Mouse (Mus musculus): ENCODE data around the gene Fstl3. TPM values are rescaled to one million over a fixed set of nuclear protein-coding genes. Genes with fewer than 3 reads are reported as not detected.

The Fstl3 gene
- polyA plus RNA-seq, 1 experiment from 2014 or later = 3.0 TPM

- WGBS = 96% methylated on average over 3 of the region's 3 CpGs
- no peak overlapping the region for H3K4me3 ChIP-seq (replicated peaks)
- no peak for ATAC-seq (ENCODE audit: insufficient number of reproducible peaks, insufficient read depth, low FRiP score, low TSS enrichment, low read depth)
- no peak overlapping the region for H3K27ac ChIP-seq
- H3K9ac ChIP-seq (replicated peaks) = no peak overlapping the region
- H3K4me2 ChIP-seq = no peak overlapping the region
- H3K4me1 ChIP-seq (replicated peaks) = peaks cover 23% of the 10 kb centered on the region
- no peaks in the 10 kb centered on the region for H3K27me3 ChIP-seq
- H3K36me3 ChIP-seq = peaks cover 54% of the 10 kb centered on the region
- H3K9me3 ChIP-seq = no peaks in the 10 kb centered on the region
Observed at GRCm38 (mm10) chr10:79762875-79763274, 14.2 kb upstream of the Fstl3 start.

GRCm38 (mm10) chr10:79764234-79764633 is 12.8 kb upstream of the Fstl3 start:
- Histone ChIP-seq H3K4me2 (no peak overlapping the region), H3K27me3 (no peaks in the 10 kb centered on the region), H3K36me3 (peaks cover 40% of the 10 kb centered on the region), H3K27ac (no peak overlapping the region), H3K9ac (replicated peaks) (peak overlapping the region; percentile 13; the same call in 1 of the 2 replicates), H3K4me3 (replicated peaks) (no peak overlapping the region), H3K4me1 (replicated peaks) (peaks cover 27% of the 10 kb centered on the region), H3K9me3 (no peaks in the 10 kb centered on the region)
- ATAC-seq (ENCODE audit: insufficient number of reproducible peaks, insufficient read depth, low FRiP score, low TSS enrichment, low read depth) = no peak
- WGBS = 78% methylated on average over 7 of the region's 7 CpGs

GRCm38 (mm10) chr10:79765228-79765745 is 11.8 kb upstream of the Fstl3 start:
- Histone ChIP-seq H3K27me3 (no peaks in the 10 kb centered on the region), H3K4me3 (replicated peaks) (peak overlapping the region; percentile 92), H3K9me3 (no peaks in the 10 kb centered on the region), H3K4me1 (replicated peaks) (peaks cover 27% of the 10 kb centered on the region), H3K4me2 (peak overlapping the region; percentile 78), H3K9ac (replicated peaks) (peak overlapping the region; percentile 91), H3K27ac (no peak overlapping the region), H3K36me3 (peaks cover 31% of the 10 kb centered on the region)
- WGBS = 74% methylated on average over 2 of the region's 2 CpGs
- ATAC-seq (ENCODE audit: insufficient number of reproducible peaks, insufficient read depth, low FRiP score, low TSS enrichment, low read depth) = no peak

- Histone ChIP-seq H3K27ac (peak overlapping the region; percentile 93), H3K27me3 (no peaks in the 10 kb centered on the region), H3K36me3 (peaks cover 23% of the 10 kb centered on the region), H3K4me3 (replicated peaks) (peak overlapping the region; percentile 92), H3K4me2 (peak overlapping the region; percentile 78), H3K9ac (replicated peaks) (peak overlapping the region; percentile 91), H3K4me1 (replicated peaks) (peaks cover 27% of the 10 kb centered on the region), H3K9me3 (no peaks in the 10 kb centered on the region)
- ATAC-seq (ENCODE audit: insufficient number of reproducible peaks, insufficient read depth, low FRiP score, low TSS enrichment, low read depth) = no peak
- 7% methylated on average over 16 of the region's 16 CpGs for WGBS
Observed at GRCm38 (mm10) chr10:79766001-79766507, 11.0 kb upstream of the Fstl3 start.

- peak; percentile 89 for ATAC-seq (ENCODE audit: insufficient number of reproducible peaks, insufficient read depth, low FRiP score, low TSS enrichment, low read depth)
- H3K27me3 ChIP-seq = no peaks in the 10 kb centered on the region
- peak within 1 kb of the TSS; percentile 78 for H3K4me2 ChIP-seq
- H3K36me3 ChIP-seq = peaks cover 17% of the 10 kb centered on the region
- under 1% methylated on average over 101 of the region's 101 CpGs for WGBS
- H3K9ac ChIP-seq (replicated peaks) = peak within 1 kb of the TSS; percentile 91
- no peaks in the 10 kb centered on the region for H3K9me3 ChIP-seq
- peak within 1 kb of the TSS; percentile 92 for H3K4me3 ChIP-seq (replicated peaks)
- H3K4me1 ChIP-seq (replicated peaks) = peaks cover 27% of the 10 kb centered on the region
- peak within 1 kb of the TSS; percentile 93 for H3K27ac ChIP-seq
Observed at GRCm38 (mm10) chr10:79766508-79767325, 10.4 kb upstream of the Fstl3 start, which contains the start of gene Rnf126. Rnf126 (minus strand) TSS chr10:79766952.

- 13% methylated on average over 40 of the region's 40 CpGs for WGBS
- Histone ChIP-seq H3K27me3 (no peaks in the 10 kb centered on the region), H3K9me3 (peaks cover 5% of the 10 kb centered on the region), H3K27ac (peak overlapping the region; percentile 93), H3K4me2 (peak overlapping the region; percentile 78), H3K36me3 (peaks cover 8% of the 10 kb centered on the region), H3K9ac (replicated peaks) (no peak overlapping the region), H3K4me1 (replicated peaks) (peaks cover 27% of the 10 kb centered on the region), H3K4me3 (replicated peaks) (peak overlapping the region; percentile 92)
- ATAC-seq (ENCODE audit: insufficient number of reproducible peaks, insufficient read depth, low FRiP score, low TSS enrichment, low read depth) = peak; percentile 81
Observed at GRCm38 (mm10) chr10:79767372-79768244, 9.5 kb upstream of the Fstl3 start.

GRCm38 (mm10) chr10:79768400-79768799 is 8.7 kb upstream of the Fstl3 start:
- no peaks in the 10 kb centered on the region for H3K27me3 ChIP-seq
- no peak overlapping the region for H3K4me3 ChIP-seq (replicated peaks)
- H3K36me3 ChIP-seq = no peaks in the 10 kb centered on the region
- no peak overlapping the region for H3K27ac ChIP-seq
- no peak for ATAC-seq (ENCODE audit: insufficient number of reproducible peaks, insufficient read depth, low FRiP score, low TSS enrichment, low read depth)
- peaks cover 27% of the 10 kb centered on the region for H3K4me1 ChIP-seq (replicated peaks)
- H3K9ac ChIP-seq (replicated peaks) = no peak overlapping the region
- 0% methylated on average over 5 of the region's 5 CpGs for WGBS
- H3K4me2 ChIP-seq = no peak overlapping the region
- H3K9me3 ChIP-seq = peaks cover 7% of the 10 kb centered on the region

GRCm38 (mm10) chr10:79769329-79769728 is 7.7 kb upstream of the Fstl3 start:
- Histone ChIP-seq H3K4me1 (replicated peaks) (peaks cover 23% of the 10 kb centered on the region), H3K4me3 (replicated peaks) (no peak overlapping the region), H3K27ac (no peak overlapping the region), H3K36me3 (no peaks in the 10 kb centered on the region), H3K9ac (replicated peaks) (no peak overlapping the region), H3K9me3 (peaks cover 7% of the 10 kb centered on the region), H3K4me2 (no peak overlapping the region), H3K27me3 (no peaks in the 10 kb centered on the region)
- 38% methylated on average over 4 of the region's 4 CpGs for WGBS
- no peak for ATAC-seq (ENCODE audit: insufficient number of reproducible peaks, insufficient read depth, low FRiP score, low TSS enrichment, low read depth)

- Histone ChIP-seq H3K4me1 (replicated peaks) (peaks cover 13% of the 10 kb centered on the region), H3K9me3 (peaks cover 13% of the 10 kb centered on the region), H3K9ac (replicated peaks) (no peak overlapping the region), H3K4me3 (replicated peaks) (no peak overlapping the region), H3K27me3 (peaks cover 9% of the 10 kb centered on the region), H3K36me3 (no peaks in the 10 kb centered on the region), H3K4me2 (no peak overlapping the region), H3K27ac (no peak overlapping the region)
- WGBS = 80% methylated on average over 3 of the region's 3 CpGs
- ATAC-seq (ENCODE audit: insufficient number of reproducible peaks, insufficient read depth, low FRiP score, low TSS enrichment, low read depth) = no peak
Observed at GRCm38 (mm10) chr10:79772320-79772719, 4.8 kb upstream of the Fstl3 start.

GRCm38 (mm10) chr10:79773208-79773607 is 3.9 kb upstream of the Fstl3 start:
- H3K4me3 ChIP-seq (replicated peaks) = no peak overlapping the region
- H3K4me1 ChIP-seq (replicated peaks) = peaks cover 17% of the 10 kb centered on the region
- H3K27me3 ChIP-seq = peaks cover 17% of the 10 kb centered on the region
- 91% methylated on average over 2 of the region's 2 CpGs for WGBS
- peaks cover 13% of the 10 kb centered on the region for H3K9me3 ChIP-seq
- H3K9ac ChIP-seq (replicated peaks) = no peak overlapping the region
- no peak for ATAC-seq (ENCODE audit: insufficient number of reproducible peaks, insufficient read depth, low FRiP score, low TSS enrichment, low read depth)
- H3K36me3 ChIP-seq = no peaks in the 10 kb centered on the region
- no peak overlapping the region for H3K4me2 ChIP-seq
- H3K27ac ChIP-seq = no peak overlapping the region
